ENCODE assay signal across 8 mouse cellular contexts in the genomic region with DNA sequence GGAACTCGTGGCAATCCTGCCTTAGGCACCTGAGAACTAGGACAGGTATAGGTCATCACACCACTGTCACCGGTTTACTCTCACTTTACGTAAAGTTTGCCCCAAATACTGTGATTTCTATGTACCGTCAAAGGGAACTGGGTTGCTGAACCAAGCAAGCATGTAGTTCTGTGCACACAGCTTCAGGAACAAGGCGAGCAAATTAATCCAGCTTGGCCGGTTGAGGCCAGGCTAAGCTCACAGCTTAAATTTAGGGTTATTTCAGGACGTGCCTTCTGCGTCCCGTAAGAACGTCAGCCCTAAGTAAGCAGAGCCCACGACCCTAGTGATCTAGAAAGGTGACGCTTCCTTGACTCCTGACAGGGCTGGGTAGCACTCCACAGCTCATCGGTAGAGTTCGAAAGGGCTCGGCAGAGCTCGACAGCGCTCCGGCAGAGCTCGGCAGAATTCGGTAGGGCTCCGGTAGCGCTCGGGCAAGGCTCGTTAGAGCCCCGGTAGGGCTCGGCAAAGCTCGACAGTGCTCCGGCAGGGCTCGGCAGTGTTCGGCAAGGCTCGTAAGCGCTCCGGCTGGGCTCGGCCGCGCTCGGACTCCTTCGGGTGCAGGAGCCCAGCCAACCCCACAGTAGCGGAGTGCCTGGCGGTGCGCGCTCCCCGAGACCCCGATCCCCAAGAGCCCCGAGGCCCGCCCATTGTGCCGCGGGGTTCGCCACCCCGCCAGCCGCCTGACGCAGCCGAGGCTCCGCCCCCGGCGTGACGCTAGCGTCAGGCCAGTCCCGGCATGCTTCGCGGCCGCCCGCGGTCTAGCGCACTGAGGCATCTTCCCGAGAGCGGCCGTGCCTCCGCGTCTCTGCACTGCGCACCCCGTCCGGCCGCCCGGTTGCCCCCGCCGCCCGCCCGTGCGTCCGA. TPM values are rescaled to one million over a fixed set of nuclear protein-coding genes. Genes with fewer than 3 reads are reported as not detected.
DNase-seq lines count a peak whose midpoint lies in the region; ATAC-seq and TF ChIP-seq lines count a peak whose summit lies in the region.

TSS of gene Etnk1 (plus strand) at position 770 of the 906 bp plus-strand sequence.

- WGBS in heart, embryonic 11.5 days (ENCODE audit: insufficient replicate concordance): under 1% methylated on average over 78 of the region's 81 CpGs
- WGBS in kidney, embryonic 16.5 days: under 1% methylated on average over 81 of the region's 81 CpGs
- under 1% methylated on average over 76 of the region's 81 CpGs for WGBS in liver, adult 2 months

- peaks cover 40% of the 10 kb centered on the region for H3K79me3 ChIP-seq in C2C12 (ENCODE audit: low read depth)

- H3K27ac ChIP-seq in heart, embryonic 11.5 days (ENCODE audit: low read depth, low read length): peak within 1 kb of the TSS; percentile 78
- H3K27ac ChIP-seq in kidney, embryonic 16.5 days (ENCODE audit: low read length): peak within 1 kb of the TSS; percentile 94
- H3K27ac ChIP-seq in liver, adult 2 months (replicated peaks; ENCODE audit: insufficient read depth, low read depth, low read length): peak within 1 kb of the TSS; percentile 52

- ATAC-seq in heart, embryonic 11.5 days (replicated peaks; ENCODE audit: insufficient number of reproducible peaks, low FRiP score, low TSS enrichment): peak; percentile 96
- peak; percentile 96 for ATAC-seq in kidney, embryonic 16.5 days (ENCODE audit: low FRiP score, low TSS enrichment)

- peak within 1 kb of the TSS; percentile 73 for H3K4me2 ChIP-seq in heart, embryonic 11.5 days
- peak within 1 kb of the TSS; percentile 84 for H3K4me2 ChIP-seq in kidney, embryonic 16.5 days (replicated peaks; ENCODE audit: low read depth, low read length)
- peak within 1 kb of the TSS; percentile 94 for H3K4me2 ChIP-seq in myocyte (ENCODE audit: low read depth)

- peak within 1 kb of the TSS; percentile 85 for H3K9ac ChIP-seq in heart, embryonic 11.5 days (ENCODE audit: low read depth, low read length)
- H3K9ac ChIP-seq in kidney, embryonic 16.5 days (replicated peaks; ENCODE audit: low read length): peak within 1 kb of the TSS; percentile 96
- peak within 1 kb of the TSS; percentile 94 for H3K9ac ChIP-seq in liver, adult 2 months (ENCODE audit: low read depth, low read length)

- H3K9me3 ChIP-seq in erythroblast, embryonic 14.5 days (ENCODE audit: control insufficient read depth, low read length): no peaks in the 10 kb centered on the region
- no peaks in the 10 kb centered on the region for H3K9me3 ChIP-seq in heart, embryonic 11.5 days (replicated peaks; ENCODE audit: control insufficient read depth, low read length)
- no peaks in the 10 kb centered on the region for H3K9me3 ChIP-seq in kidney, embryonic 16.5 days (ENCODE audit: low read length)

- H3K27me3 ChIP-seq in C2C12 (ENCODE audit: control insufficient read depth, insufficient read depth, insufficient read length): no peaks in the 10 kb centered on the region
- no peaks in the 10 kb centered on the region for H3K27me3 ChIP-seq in erythroblast, embryonic 14.5 days (ENCODE audit: control insufficient read depth)
- H3K27me3 ChIP-seq in heart, embryonic 11.5 days (ENCODE audit: control insufficient read depth, insufficient read depth, low read length): no peaks in the 10 kb centered on the region
- H3K27me3 ChIP-seq in kidney, embryonic 16.5 days (ENCODE audit: insufficient read depth, low read length): no peaks in the 10 kb centered on the region
- no peaks in the 10 kb centered on the region for H3K27me3 ChIP-seq in liver, adult 2 months (ENCODE audit: control insufficient read depth, insufficient read depth, low read length)
- no peaks in the 10 kb centered on the region for H3K27me3 ChIP-seq in myocyte (ENCODE audit: control insufficient read depth, insufficient read depth, insufficient read length)
- no peaks in the 10 kb centered on the region for H3K27me3 ChIP-seq in splenic B cell, adult 2 months (ENCODE audit: control insufficient read depth, insufficient read depth, low read length, poor library complexity, severe bottlenecking)

- peak; percentile 91 for TF ChIP-seq POLR2A in brain, embryonic 14.5 days (IDR thresholded peaks at IDR 0.05; ENCODE audit: borderline replicate concordance, extremely low read depth, insufficient read depth, insufficient read length, poor library complexity, severe bottlenecking)
- peak; percentile 89 for TF ChIP-seq POLR2A in liver, adult 2 months (IDR thresholded peaks at IDR 0.05; ENCODE audit: extremely low read depth, insufficient read depth, low read length)
- TF ChIP-seq POLR2A in myocyte (IDR thresholded peaks at IDR 0.05; ENCODE audit: insufficient read length, low read depth): peak; percentile 94

- H3K36me3 ChIP-seq in C2C12 (ENCODE audit: control insufficient read depth, insufficient read depth) (peaks cover 21% of the 10 kb centered on the region), myocyte (ENCODE audit: control insufficient read depth, insufficient read depth) (peaks cover 4% of the 10 kb centered on the region)
- H3K36me3 ChIP-seq in erythroblast, embryonic 14.5 days (ENCODE audit: control insufficient read depth): peaks cover 24% of the 10 kb centered on the region
- H3K36me3 ChIP-seq in heart, embryonic 11.5 days (ENCODE audit: control insufficient read depth, insufficient read depth, low read length): no peaks in the 10 kb centered on the region
- no peaks in the 10 kb centered on the region for H3K36me3 ChIP-seq in kidney, embryonic 16.5 days (ENCODE audit: insufficient read depth, low read length)
- H3K36me3 ChIP-seq in liver, adult 2 months (ENCODE audit: control insufficient read depth, insufficient read depth, low read length): no peaks in the 10 kb centered on the region
- peaks cover 3% of the 10 kb centered on the region; the same call in 1 of the 2 replicates for H3K36me3 ChIP-seq in splenic B cell, adult 2 months (ENCODE audit: control insufficient read depth, insufficient read depth, low read length, poor library complexity, severe bottlenecking)

- H3K4me1 ChIP-seq in erythroblast, embryonic 14.5 days (ENCODE audit: control insufficient read depth): peaks cover 36% of the 10 kb centered on the region
- peaks cover 10% of the 10 kb centered on the region; the same call in 1 of the 2 replicates for H3K4me1 ChIP-seq in heart, embryonic 11.5 days (ENCODE audit: control insufficient read depth, insufficient read depth, low read length)
- peaks cover 37% of the 10 kb centered on the region for H3K4me1 ChIP-seq in kidney, embryonic 16.5 days (ENCODE audit: insufficient read depth, low read length)
- H3K4me1 ChIP-seq in liver, adult 2 months (ENCODE audit: control insufficient read depth, insufficient read depth, low read length): peaks cover 9% of the 10 kb centered on the region

- TF ChIP-seq CTCF in C2C12 (IDR thresholded peaks at IDR 0.05; ENCODE audit: control insufficient read depth, insufficient read depth, insufficient read length): no peak
- TF ChIP-seq CTCF in brain, embryonic 14.5 days (IDR thresholded peaks at IDR 0.05; ENCODE audit: borderline replicate concordance, extremely low read depth, insufficient read depth, insufficient read length): peak; percentile 22; the same call in 1 of the 2 replicates
- 0 out of 2 replicates have a peak, but pooled peaks have one; percentile 12 for TF ChIP-seq CTCF in liver, adult 2 months (IDR thresholded peaks at IDR 0.05; ENCODE audit: low read depth, low read length)

- peak; percentile 98 for DNase-seq in brain, embryonic 14.5 days (ENCODE audit: low read depth)
- peak; percentile 82 for DNase-seq in liver, adult 2 months (ENCODE audit: extremely low read depth, low read depth, low spot score)
- DNase-seq in splenic B cell, adult 2 months (ENCODE audit: low read depth, low spot score): peak; percentile 98

- H3K79me2 ChIP-seq in C2C12 (ENCODE audit: control insufficient read depth, insufficient read depth): peaks cover 45% of the 10 kb centered on the region
- peaks cover 12% of the 10 kb centered on the region; the same call in 1 of the 2 replicates for H3K79me2 ChIP-seq in liver, adult 2 months (ENCODE audit: control insufficient read depth, insufficient read depth, low read length)
- H3K79me2 ChIP-seq in myocyte (ENCODE audit: control insufficient read depth, insufficient read depth): peaks cover 42% of the 10 kb centered on the region

- H3K4me3 ChIP-seq in C2C12 (ENCODE audit: insufficient read depth, poor library complexity, severe bottlenecking) (peak within 1 kb of the TSS; percentile 76), myocyte (peak within 1 kb of the TSS; percentile 52)
- peak within 1 kb of the TSS; percentile 100 for H3K4me3 ChIP-seq in erythroblast, embryonic 14.5 days (replicated peaks)
- peak within 1 kb of the TSS; percentile 86 for H3K4me3 ChIP-seq in heart, embryonic 11.5 days (ENCODE audit: low read depth, low read length)
- H3K4me3 ChIP-seq in kidney, embryonic 16.5 days (ENCODE audit: low read length): peak within 1 kb of the TSS; percentile 91
- H3K4me3 ChIP-seq in liver, adult 2 months (ENCODE audit: insufficient read depth, low read depth, low read length): peak within 1 kb of the TSS; percentile 73

- H3ac ChIP-seq in C2C12 (ENCODE audit: control insufficient read depth, insufficient read length, low read depth) (peak within 1 kb of the TSS; percentile 72), myocyte (ENCODE audit: control insufficient read depth, insufficient read length) (peak within 1 kb of the TSS; percentile 88)

TF ChIP-seq in C2C12, 6 proteins besides CTCF, POLR2A, EP300 and RAD21 (continues in another document):
- TF ChIP-seq FOSL1 (IDR thresholded peaks at IDR 0.05; ENCODE audit: insufficient read depth, low read length, poor library complexity, severe bottlenecking) (no peak), USF1 (IDR thresholded peaks at IDR 0.05; ENCODE audit: low read depth) (no peak), MYOG (IDR thresholded peaks at IDR 0.05; ENCODE audit: control insufficient read depth, extremely low read depth, insufficient read length) (no peak), CEBPB (IDR thresholded peaks at IDR 0.05; ENCODE audit: low read depth) (no peak)

TF ChIP-seq in myocyte, 11 proteins besides CTCF, POLR2A, EP300 and RAD21 (continues in another document):
- TF ChIP-seq TCF12 (IDR thresholded peaks at IDR 0.05; ENCODE audit: insufficient read depth, poor library complexity, severe bottlenecking) (no peak), TCF3 (IDR thresholded peaks at IDR 0.05; ENCODE audit: insufficient read length, low read depth) (no peak), CEBPB (IDR thresholded peaks at IDR 0.05; ENCODE audit: insufficient read depth, poor library complexity, severe bottlenecking) (no peak), MYOD1 (IDR thresholded peaks at IDR 0.05; ENCODE audit: control insufficient read depth in 1 of 3, insufficient read length in 2 of 3, low read depth in 2 of 3) (peak in 1 of 3 experiments; percentile 31), USF1 (IDR thresholded peaks at IDR 0.05; ENCODE audit: low read depth) (no peak)

RNA-seq across cellular contexts. Expression of gene Etnk1, which starts in this region (rescaled TPM):
- polyA plus RNA-seq in C2C12 (2012; fragmentation: generic; extraction: Trizol) (9.3 TPM), myocyte (2012; fragmentation: generic; extraction: Trizol) (6.6 TPM)
- 102 and 103 TPM in 2 replicates for polyA plus RNA-seq in brain, embryonic 14.5 days (2012; rRNA removed)
- 0.14 and 0.36 TPM in 2 replicates for polyA plus RNA-seq in erythroblast, embryonic 14.5 days (2012)
- 18.0 and 19.8 TPM in 2 replicates for polyA plus RNA-seq in heart, embryonic 11.5 days (2014; fragmentation: Nextera tagmentation; extraction: Ambion mirVana)
- 32.2 and 34.0 TPM in 2 replicates for polyA plus RNA-seq in kidney, embryonic 16.5 days (2015; fragmentation: Nextera tagmentation; extraction: Ambion mirVana)
- total RNA-seq in liver, adult 2 months (2014; rRNA removed): 26.4 and 36.6 TPM in 2 replicates
- polyA plus RNA-seq in liver, adult 2 months (2012; rRNA removed): 14.0 and 14.4 TPM in 2 replicates

Comparison
In these comparisons a context has a peak if more than half of its experiments do, and no peak if none do; other contexts are left out.
1. Peak in every context shown above with its lines: DNase-seq, ATAC-seq, H3K4me3 ChIP-seq and H3K27ac ChIP-seq.